Mouse (Mus musculus) T-cell, adult 2 months (primary cell): Measurements from ENCODE around the gene Gm10260.

Experiments
- DNase-seq: peaks from one replicate; pipeline ENCODE4 v3.0.0; 2022; ENCODE audit warnings: low spot score

Gm10260 gene

GRCm38 (mm10) chr13:97760532-97760931 lies at the start of gene Gm10260:
Gene Gm10260 (minus strand): TSS chr13:97760632.
- no peak for DNase-seq

GRCm38 (mm10) chr13:97809828-97810227 lies 49.4 kb upstream of the Gm10260 start:
- no peak for DNase-seq

- no peak for DNase-seq
Measured at GRCm38 (mm10) chr13:97805907-97806306, 45.5 kb upstream of the Gm10260 start.

GRCm38 (mm10) chr13:97802386-97802785 lies 42.0 kb upstream of the Gm10260 start:
- DNase-seq: no peak

GRCm38 (mm10) chr13:97797462-97797861 lies 37.0 kb upstream of the Gm10260 start:
- no peak for DNase-seq

- DNase-seq: no peak
Measured at GRCm38 (mm10) chr13:97794780-97795179, 34.3 kb upstream of the Gm10260 start.

GRCm38 (mm10) chr13:97793932-97794331 lies 33.5 kb upstream of the Gm10260 start:
- DNase-seq: no peak

GRCm38 (mm10) chr13:97791664-97792063 lies 31.2 kb upstream of the Gm10260 start:
- DNase-seq: no peak

GRCm38 (mm10) chr13:97789782-97790450 lies 29.5 kb upstream of the Gm10260 start:
- peak; percentile 58 for DNase-seq

- no peak for DNase-seq
Measured at GRCm38 (mm10) chr13:97785167-97785835, 24.9 kb upstream of the Gm10260 start.

GRCm38 (mm10) chr13:97783423-97784143 lies 23.2 kb upstream of the Gm10260 start:
- DNase-seq: no peak

GRCm38 (mm10) chr13:97782063-97782462 lies 21.6 kb upstream of the Gm10260 start:
- DNase-seq: no peak

- no peak for DNase-seq
Measured at GRCm38 (mm10) chr13:97781637-97782036, 21.2 kb upstream of the Gm10260 start.

GRCm38 (mm10) chr13:97780556-97780955 lies 20.1 kb upstream of the Gm10260 start:
- DNase-seq: no peak

GRCm38 (mm10) chr13:97779657-97780445 lies 19.4 kb upstream of the Gm10260 start:
- DNase-seq: no peak

- DNase-seq: no peak
Measured at GRCm38 (mm10) chr13:97778698-97779194, 18.3 kb upstream of the Gm10260 start.

GRCm38 (mm10) chr13:97777667-97778066 lies 17.2 kb upstream of the Gm10260 start:
- DNase-seq: no peak

GRCm38 (mm10) chr13:97776702-97777101 lies 16.3 kb upstream of the Gm10260 start:
- DNase-seq: no peak

- no peak for DNase-seq
Measured at GRCm38 (mm10) chr13:97775907-97776306, 15.5 kb upstream of the Gm10260 start.

- no peak for DNase-seq
Measured at GRCm38 (mm10) chr13:97774740-97775425, 14.5 kb upstream of the Gm10260 start.

GRCm38 (mm10) chr13:97769205-97769604 lies 8.8 kb upstream of the Gm10260 start:
- DNase-seq: no peak
